Mouse (Mus musculus) liver, embryonic 11.5 days (tissue): ENCODE measurements at regions not wholly inside any gene's neighbourhood (a gene's known extent, or its start where the extent isn't known, plus 50 kb on each side); places are given as distances from the start of the nearest gene placed in this dataset.

ENCODE experiments used
- ATAC-seq: fragments of 200-750 bp; cut with Nextera tagmentation; replicated peaks from 2 replicates; pipeline ENCODE4 v1.8.0; 2017; ENCODE audit warnings: moderate number of reproducible peaks, mild to moderate bottlenecking, moderate TSS enrichment, moderate library complexity; ENCODE audit not compliant: low FRiP score
- DNase-seq: peaks from one replicate; pipeline ENCODE4 v3.0.0-alpha.2; 2017; ENCODE audit warnings: low spot score
- H3K27ac ChIP-seq: fragments of 300-500 bp; sonication (generic); 2 replicates; pipeline ENCODE4 v1.5.1; 2014; ENCODE audit warnings: mild to moderate bottlenecking, low read depth, low read length, control low read depth
- H3K27me3 ChIP-seq: fragments of 300-500 bp; sonication (generic); replicated peaks from 2 replicates; pipeline ENCODE4 v1.6.1; 2014; ENCODE audit warnings: low read length, mixed read lengths; ENCODE audit not compliant: control insufficient read depth, insufficient read depth
- H3K36me3 ChIP-seq: fragments of 300-500 bp; sonication (generic); 2 replicates; pipeline ENCODE4 v1.6.1; 2014; ENCODE audit warnings: mild to moderate bottlenecking, low read length, moderate library complexity, mixed read lengths; ENCODE audit not compliant: control insufficient read depth, insufficient read depth
- H3K4me1 ChIP-seq: fragments of 300-500 bp; sonication (generic); replicated peaks from 2 replicates; pipeline ENCODE4 v1.6.1; 2014; ENCODE audit warnings: low read length, mixed read lengths; ENCODE audit not compliant: control insufficient read depth, insufficient read depth
- H3K4me2 ChIP-seq: fragments of 300-500 bp; sonication (generic); 2 replicates; pipeline ENCODE4 v1.6.1; 2014; ENCODE audit warnings: mild to moderate bottlenecking, control low read depth, moderate library complexity
- H3K4me3 ChIP-seq: fragments of 300-500 bp; sonication (generic); 2 replicates; pipeline ENCODE4 v1.5.1; 2014; ENCODE audit warnings: low read depth, low read length, control low read depth
- H3K9ac ChIP-seq: fragments of 300-500 bp; sonication (generic); 2 replicates; pipeline ENCODE4 v1.6.1; 2014; ENCODE audit warnings: low read depth, low read length, control low read depth
- H3K9me3 ChIP-seq: fragments of 300-500 bp; sonication (generic); 2 replicates; pipeline ENCODE4 v1.6.1; 2016; ENCODE audit warnings: low read length, inconsistent platforms, mixed read lengths; ENCODE audit not compliant: control insufficient read depth
- WGBS: fragments of 180-500 bp; shearing (Covaris S2); extraction: QIAGEN DNeasy Blood & Tissue Kit; methylation state at CpG from one replicate; pipeline ENCODE4 v1.1.7; 2014; 5-methylcytosine and 5-hydroxymethylcytosine counted together

DNA sequence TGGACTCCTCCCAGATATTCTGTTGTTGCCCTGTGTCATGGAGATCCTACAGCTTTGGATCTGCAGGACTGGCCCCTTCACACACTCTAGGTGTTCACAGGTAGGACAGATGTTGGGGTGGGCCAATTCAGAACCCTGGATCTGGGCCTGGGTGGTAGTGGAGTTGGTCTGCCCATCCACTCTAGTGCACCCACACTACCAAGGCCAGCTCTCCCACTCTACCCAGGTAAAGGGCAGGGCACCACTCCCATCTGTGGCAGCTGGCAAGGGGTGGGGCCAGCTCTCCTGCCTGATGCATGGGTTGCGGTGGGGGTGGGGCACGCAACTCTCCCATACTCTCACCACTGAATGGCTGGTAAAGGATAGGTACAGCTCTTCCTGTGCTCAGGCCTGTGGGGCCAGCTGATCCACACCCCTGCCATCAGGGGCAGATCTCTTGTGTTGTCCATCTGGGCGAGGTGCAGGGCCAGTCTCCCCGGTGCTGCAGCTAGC, 76.5 kb downstream of the Gja1 start:
- WGBS: 75% methylated on average over 4 of the region's 4 CpGs
- ATAC-seq: no peak

DNA sequence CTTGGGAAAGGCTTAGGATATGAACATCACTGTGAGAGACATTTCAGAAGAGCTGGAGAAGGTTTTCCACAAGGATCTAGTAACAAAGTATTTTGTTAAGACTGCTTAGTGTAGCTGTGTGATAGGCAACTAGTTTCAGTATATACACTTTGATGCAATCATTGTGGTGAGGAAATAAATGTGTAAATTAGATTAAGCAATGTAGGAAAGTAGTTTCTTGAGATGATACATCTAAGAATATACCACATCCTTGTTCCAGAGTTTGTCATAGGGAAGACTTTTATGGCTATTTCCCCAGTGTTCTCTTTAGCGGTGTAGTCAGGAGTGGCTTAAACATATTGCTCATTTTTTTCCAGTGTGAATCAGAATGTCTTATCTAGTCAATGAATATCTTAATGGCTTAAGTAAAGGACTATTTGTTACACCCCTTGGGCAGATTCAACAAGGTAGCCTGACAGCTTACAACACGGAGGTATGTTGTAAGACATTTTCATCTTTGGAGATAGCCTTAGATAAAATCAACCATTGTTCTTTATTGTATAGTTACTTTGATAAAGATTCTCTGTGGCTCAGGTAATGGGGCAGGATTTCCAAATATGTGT, 78.8 kb downstream of the Gja1 start:
- H3K4me3 ChIP-seq: no peak overlapping the region
- ATAC-seq: no peak
- no peaks in the 10 kb centered on the region for H3K4me1 ChIP-seq
- no peak overlapping the region for H3K27ac ChIP-seq
- peaks cover 2% of the 10 kb centered on the region; the same call in 1 of the 2 replicates for H3K9me3 ChIP-seq
- no peak overlapping the region for H3K9ac ChIP-seq
- H3K4me2 ChIP-seq: no peak overlapping the region
- DNase-seq: no peak
- H3K27me3 ChIP-seq: no peaks in the 10 kb centered on the region
- no peaks in the 10 kb centered on the region for H3K36me3 ChIP-seq
- WGBS: 77% methylated on average over 2 of the region's 2 CpGs

More for the DNA sequence above, 76.5 kb downstream of the Gja1 start:
- no peak overlapping the region for H3K4me3 ChIP-seq
- no peaks in the 10 kb centered on the region for H3K4me1 ChIP-seq
- no peak overlapping the region for H3K27ac ChIP-seq
- no peaks in the 10 kb centered on the region for H3K36me3 ChIP-seq
- no peak overlapping the region for H3K9ac ChIP-seq
- no peaks in the 10 kb centered on the region for H3K9me3 ChIP-seq
- no peak overlapping the region for H3K4me2 ChIP-seq
- no peak for DNase-seq
- H3K27me3 ChIP-seq: no peaks in the 10 kb centered on the region

DNA sequence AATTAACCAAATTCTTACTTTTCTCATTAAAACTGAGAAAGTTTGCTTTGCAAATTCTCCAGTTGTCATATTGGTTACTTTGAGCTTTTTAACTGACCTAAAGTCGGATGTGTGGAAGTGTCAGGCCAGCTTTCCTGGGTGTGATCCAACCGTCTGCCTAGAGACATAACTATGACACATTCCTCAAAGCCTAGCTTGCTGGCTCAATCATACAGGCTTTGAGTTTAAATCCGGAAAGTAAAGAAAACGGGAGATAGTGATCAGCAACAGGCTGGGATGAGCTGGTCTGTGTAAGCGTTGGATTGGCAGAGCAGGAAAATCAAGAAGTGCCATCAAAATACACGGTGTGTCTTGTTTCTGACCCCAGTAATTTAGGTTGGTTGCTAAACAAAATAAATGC, 91.4 kb downstream of the Gja1 start:
- Histone ChIP-seq H3K4me1 (no peaks in the 10 kb centered on the region), H3K9me3 (no peaks in the 10 kb centered on the region), H3K36me3 (no peaks in the 10 kb centered on the region), H3K27ac (no peak overlapping the region), H3K4me3 (no peak overlapping the region), H3K27me3 (no peaks in the 10 kb centered on the region), H3K9ac (no peak overlapping the region), H3K4me2 (no peak overlapping the region)
- DNase-seq (no peak), ATAC-seq (no peak)
- 40% methylated on average over 6 of the region's 6 CpGs for WGBS

DNA sequence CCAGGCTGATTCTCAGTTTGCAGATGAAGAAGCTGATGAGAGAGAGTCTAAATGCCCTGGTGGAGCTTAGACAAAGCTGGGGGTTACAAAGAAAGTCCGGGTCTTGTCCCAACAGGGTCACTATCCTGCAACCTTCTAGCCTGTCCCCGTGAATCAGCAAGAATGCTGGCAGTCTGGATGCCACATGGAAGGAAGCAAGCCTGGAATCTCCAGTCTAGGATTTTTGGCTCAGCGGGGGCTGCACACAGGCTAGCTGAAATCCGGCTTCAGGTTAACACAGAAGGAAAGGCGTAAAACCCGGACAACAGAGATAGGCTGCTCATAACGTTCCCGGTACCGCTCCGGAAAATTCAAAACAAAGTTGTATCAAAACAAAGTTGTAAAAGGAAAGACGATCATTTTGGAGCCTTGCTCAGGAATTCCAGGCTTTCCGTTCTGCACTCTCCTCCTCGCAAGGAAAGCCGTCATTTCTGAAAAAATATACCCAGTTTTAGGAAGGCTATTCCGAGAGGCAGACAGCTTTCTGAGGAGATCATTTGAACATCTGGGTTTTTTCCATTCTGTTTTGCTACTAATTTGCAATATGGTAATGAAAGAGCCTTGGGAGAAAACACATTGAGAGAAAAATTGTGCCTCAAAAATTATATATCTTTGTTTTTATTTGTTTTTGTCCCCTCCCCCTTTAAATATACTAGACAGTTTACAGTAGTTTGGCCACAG, 92.0 kb downstream of the Gja1 start:
- H3K4me2 ChIP-seq: peak overlapping the region; percentile 25; the same call in 1 of the 2 replicates
- H3K4me3 ChIP-seq: no peak overlapping the region
- ATAC-seq (no peak), DNase-seq (no peak)
- H3K9ac ChIP-seq: no peak overlapping the region
- no peaks in the 10 kb centered on the region for H3K4me1 ChIP-seq
- H3K36me3 ChIP-seq: no peaks in the 10 kb centered on the region
- H3K27ac ChIP-seq: no peak overlapping the region
- H3K27me3 ChIP-seq: no peaks in the 10 kb centered on the region
- WGBS: 59% methylated on average over 15 of the region's 15 CpGs
- H3K9me3 ChIP-seq: no peaks in the 10 kb centered on the region

DNA sequence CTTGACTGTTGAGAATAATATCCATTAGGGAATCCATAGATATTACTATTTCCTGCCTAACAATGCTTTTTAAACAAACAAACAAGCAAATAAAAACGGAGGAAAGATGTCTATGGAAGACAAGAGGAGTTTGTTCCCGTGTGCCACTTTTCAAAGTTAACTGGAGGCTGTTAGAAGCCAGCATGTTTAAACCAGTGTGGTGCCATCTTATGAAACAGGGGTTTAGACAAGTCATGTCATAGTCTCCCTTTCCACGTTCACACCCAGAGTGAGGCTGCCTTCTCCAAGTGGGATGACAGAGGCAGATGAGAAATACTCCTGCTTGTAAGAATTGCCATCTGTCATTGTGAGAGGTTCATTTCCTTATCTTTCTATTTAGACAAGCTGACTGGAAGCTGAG, 92.8 kb downstream of the Gja1 start:
- Histone ChIP-seq H3K27ac (no peak overlapping the region), H3K4me3 (no peak overlapping the region), H3K4me2 (no peak overlapping the region), H3K36me3 (no peaks in the 10 kb centered on the region), H3K9me3 (no peaks in the 10 kb centered on the region), H3K27me3 (no peaks in the 10 kb centered on the region), H3K9ac (no peak overlapping the region), H3K4me1 (no peaks in the 10 kb centered on the region)
- 68% methylated on average over 3 of the region's 3 CpGs for WGBS
- DNase-seq (no peak), ATAC-seq (no peak)

DNA sequence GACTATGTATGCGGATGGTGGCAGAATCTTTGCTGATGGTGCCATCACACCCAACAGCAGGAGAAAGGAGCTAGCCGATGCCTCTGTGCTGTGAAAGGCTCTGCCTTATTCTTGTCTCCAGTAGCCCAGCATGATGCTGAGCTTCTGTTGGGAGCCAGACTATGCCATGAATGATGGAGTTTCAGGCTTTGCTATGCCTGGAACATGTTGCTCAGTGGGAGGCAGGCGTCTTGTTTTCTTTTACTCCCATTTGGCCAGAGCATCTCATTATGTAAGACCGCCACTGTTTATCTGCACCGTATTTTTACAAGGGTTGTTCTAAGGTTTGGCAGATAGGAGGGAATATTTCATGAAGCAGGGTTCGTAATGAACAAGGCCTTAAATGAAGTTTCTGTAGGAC, 97.8 kb downstream of the Gja1 start:
- DNase-seq (no peak), ATAC-seq (no peak)
- no peaks in the 10 kb centered on the region for H3K27me3 ChIP-seq
- H3K4me2 ChIP-seq: no peak overlapping the region
- H3K4me3 ChIP-seq: no peak overlapping the region
- no peaks in the 10 kb centered on the region for H3K36me3 ChIP-seq
- 77% methylated on average over 6 of the region's 6 CpGs for WGBS
- H3K4me1 ChIP-seq: no peaks in the 10 kb centered on the region
- H3K9me3 ChIP-seq: no peaks in the 10 kb centered on the region
- no peak overlapping the region for H3K9ac ChIP-seq
- no peak overlapping the region for H3K27ac ChIP-seq

DNA sequence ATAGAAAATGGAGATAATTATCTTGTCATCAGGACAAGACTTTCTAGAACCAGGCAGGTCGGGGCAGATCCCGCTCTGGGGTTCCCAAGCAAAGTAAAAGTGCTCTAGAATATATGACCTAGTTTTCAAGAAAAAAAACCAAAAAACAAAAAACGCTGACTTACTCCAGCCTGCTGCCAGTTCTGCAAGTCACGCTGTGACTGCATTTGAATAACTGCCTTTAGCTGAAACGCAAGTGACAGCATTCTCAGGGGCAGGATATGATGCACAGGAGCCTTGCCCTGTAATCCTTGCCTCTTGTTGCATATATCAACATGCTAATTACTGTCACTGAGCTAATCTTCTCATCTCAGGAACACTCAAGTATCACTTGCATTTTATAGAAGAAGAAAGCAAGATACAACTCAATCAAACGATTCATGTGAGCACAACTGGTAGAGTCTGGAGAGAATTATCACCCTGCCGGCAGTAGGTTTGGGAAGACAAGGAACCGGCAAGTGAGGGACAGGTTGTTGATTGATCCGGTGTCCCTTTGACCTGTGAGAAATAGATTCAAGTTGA, 105.1 kb downstream of the Gja1 start:
- Histone ChIP-seq H3K36me3 (no peaks in the 10 kb centered on the region), H3K9ac (no peak overlapping the region), H3K4me3 (no peak overlapping the region), H3K4me1 (no peaks in the 10 kb centered on the region), H3K4me2 (no peak overlapping the region), H3K27ac (no peak overlapping the region), H3K9me3 (no peaks in the 10 kb centered on the region), H3K27me3 (no peaks in the 10 kb centered on the region)
- 54% methylated on average over 9 of the region's 9 CpGs for WGBS
- ATAC-seq: no peak
- DNase-seq: no peak

DNA sequence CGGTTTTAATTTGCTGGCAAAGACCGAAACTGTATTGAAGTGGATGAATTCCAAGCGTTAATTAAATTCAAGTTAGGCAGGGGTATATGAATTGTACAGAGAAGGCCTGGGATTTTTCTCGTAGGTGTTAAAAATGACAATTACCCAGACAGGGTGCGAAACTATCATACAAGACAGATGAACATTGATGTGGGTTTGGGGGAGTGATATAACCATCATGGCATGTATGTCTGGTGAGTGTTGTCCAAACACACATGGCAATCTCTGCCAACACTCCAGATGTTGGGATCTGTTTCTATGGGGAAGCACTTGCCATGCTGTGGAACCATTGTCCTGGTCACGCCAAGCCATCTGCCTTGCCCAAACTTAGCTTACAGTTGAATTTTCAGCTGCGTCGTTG, 107.8 kb downstream of the Gja1 start:
- no peak overlapping the region for H3K27ac ChIP-seq

DNA sequence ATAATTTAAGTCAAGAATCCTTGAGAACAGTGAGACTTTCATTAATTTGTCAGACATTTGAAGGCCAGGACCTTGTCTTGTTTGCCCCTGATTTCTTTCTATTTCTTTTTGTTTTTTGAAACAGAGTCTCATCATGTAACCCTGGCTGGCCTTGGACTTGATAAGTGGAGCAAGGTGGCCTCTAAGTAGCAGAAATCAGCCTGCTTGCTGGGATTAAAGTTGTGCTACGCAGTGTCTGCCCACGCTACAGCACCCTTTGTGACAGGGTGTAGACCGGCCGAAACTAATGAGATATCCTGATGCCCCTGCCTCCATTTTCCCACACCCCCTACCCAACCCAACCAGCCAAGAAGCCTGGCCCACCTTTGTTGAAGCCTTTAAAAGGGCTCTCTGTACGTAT, 108.6 kb downstream of the Gja1 start:
- Histone ChIP-seq H3K4me3 (no peak overlapping the region), H3K4me1 (no peaks in the 10 kb centered on the region), H3K9ac (no peak overlapping the region), H3K36me3 (no peaks in the 10 kb centered on the region), H3K4me2 (no peak overlapping the region), H3K27ac (no peak overlapping the region), H3K9me3 (no peaks in the 10 kb centered on the region), H3K27me3 (no peaks in the 10 kb centered on the region)
- ATAC-seq (no peak), DNase-seq (no peak)
- 87% methylated on average over 5 of the region's 5 CpGs for WGBS

More for the DNA sequence above, 107.8 kb downstream of the Gja1 start:
- Histone ChIP-seq H3K27me3 (no peaks in the 10 kb centered on the region), H3K36me3 (no peaks in the 10 kb centered on the region), H3K9ac (no peak overlapping the region), H3K4me2 (no peak overlapping the region), H3K9me3 (no peaks in the 10 kb centered on the region), H3K4me1 (no peaks in the 10 kb centered on the region), H3K4me3 (no peak overlapping the region)
- ATAC-seq (no peak), DNase-seq (no peak)
- WGBS: 87% methylated on average over 8 of the region's 8 CpGs
